Mouse (Mus musculus) forebrain, embryonic 16.5 days (tissue): ENCODE data around the gene Tas2r126. TPM values are rescaled to one million over a fixed set of nuclear protein-coding genes. Genes with fewer than 3 reads are reported as not detected.

ENCODE experiments used
- ATAC-seq: fragments of 200-750 bp; cut with Nextera tagmentation; 2 replicates; pipeline ENCODE4 v1.8.0; 2017; ENCODE audit warnings: mild to moderate bottlenecking, moderate library complexity
- H3K27ac ChIP-seq: fragments of 300-500 bp; sonication (generic); 2 replicates; pipeline ENCODE4 v1.5.1; 2014; ENCODE audit warnings: low read length, control low read depth
- H3K27me3 ChIP-seq: fragments of 300-500 bp; sonication (generic); replicated peaks from 2 replicates; pipeline ENCODE4 v1.6.1; 2014; ENCODE audit warnings: low read length; ENCODE audit not compliant: control insufficient read depth, insufficient read depth
- H3K36me3 ChIP-seq: fragments of 300-500 bp; sonication (generic); 2 replicates; pipeline ENCODE4 v1.6.1; 2014; ENCODE audit not compliant: control insufficient read depth, insufficient read depth
- H3K4me1 ChIP-seq: fragments of 300-500 bp; sonication (generic); replicated peaks from 2 replicates; pipeline ENCODE4 v1.6.1; 2014; ENCODE audit warnings: low read length; ENCODE audit not compliant: control insufficient read depth, insufficient read depth
- H3K4me2 ChIP-seq: fragments of 300-500 bp; sonication (generic); 2 replicates; pipeline ENCODE4 v1.6.1; 2014; ENCODE audit warnings: mild to moderate bottlenecking, low read length, control low read depth
- H3K4me3 ChIP-seq: fragments of 300-500 bp; sonication (generic); replicated peaks from 2 replicates; pipeline ENCODE4 v1.5.1; 2014; ENCODE audit warnings: mild to moderate bottlenecking, low read length, control low read depth
- H3K9ac ChIP-seq: fragments of 300-500 bp; sonication (generic); replicated peaks from 2 replicates; pipeline ENCODE4 v1.6.1; 2014; ENCODE audit warnings: low read depth, low read length, control low read depth
- H3K9me3 ChIP-seq: fragments of 300-500 bp; sonication (generic); 2 replicates; pipeline ENCODE4 v1.6.1; 2016; ENCODE audit warnings: low read length; ENCODE audit not compliant: control insufficient read depth
- WGBS: fragments of 180-500 bp; shearing (Covaris S2); extraction: QIAGEN DNeasy Blood & Tissue Kit; methylation state at CpG from one replicate; pipeline ENCODE4 v1.1.7; 2014; 5-methylcytosine and 5-hydroxymethylcytosine counted together
- polyA plus RNA-seq: library from polyadenylated mRNA; unstranded; fragments of >200 nt; fragmentation: Nextera tagmentation; extraction: Ambion mirVana; gene quantifications from 2 replicates; pipeline ENCODE4 v1.2.1, GENCODE M21; 2015

Gene Tas2r126
- not detected in 2 replicates for polyA plus RNA-seq

DNA sequence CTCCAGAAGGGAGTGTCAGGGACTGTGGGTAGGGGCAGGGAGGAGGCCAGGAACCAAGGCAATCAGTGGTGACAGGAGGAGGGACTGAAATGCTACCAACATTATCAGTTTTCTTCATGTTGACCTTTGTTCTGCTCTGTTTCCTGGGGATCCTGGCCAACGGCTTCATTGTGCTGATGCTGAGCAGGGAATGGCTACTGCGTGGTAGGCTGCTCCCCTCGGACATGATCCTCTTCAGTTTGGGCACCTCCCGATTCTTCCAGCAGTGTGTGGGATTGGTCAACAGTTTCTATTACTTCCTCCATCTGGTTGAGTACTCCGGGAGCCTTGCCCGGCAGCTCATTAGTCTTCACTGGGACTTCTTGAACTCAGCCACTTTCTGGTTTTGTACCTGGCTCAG lies at the start of gene Tas2r126:
TSS of gene Tas2r126 (plus strand) at position 90 of the 400 bp plus-strand sequence.
- Histone ChIP-seq H3K36me3 (no peaks in the 10 kb centered on the region), H3K27ac (no peak within 1 kb of the TSS), H3K4me1 (no peaks in the 10 kb centered on the region), H3K27me3 (no peaks in the 10 kb centered on the region), H3K4me2 (no peak within 1 kb of the TSS), H3K9me3 (no peaks in the 10 kb centered on the region), H3K4me3 (no peak within 1 kb of the TSS), H3K9ac (no peak within 1 kb of the TSS)
- ATAC-seq: no peak
- 85% methylated on average over 6 of the region's 6 CpGs for WGBS

GRCm38 (mm10) chr6:42385635-42386034 lies 48.7 kb upstream of the Tas2r126 start:
- no peak for ATAC-seq
- Histone ChIP-seq H3K4me3 (no peak overlapping the region), H3K4me2 (no peak overlapping the region), H3K4me1 (no peaks in the 10 kb centered on the region), H3K36me3 (no peaks in the 10 kb centered on the region), H3K27ac (no peak overlapping the region), H3K9ac (no peak overlapping the region), H3K27me3 (no peaks in the 10 kb centered on the region), H3K9me3 (no peaks in the 10 kb centered on the region)
- whole genome bisulfite sequencing: 93% methylated on average over 4 of the region's 4 CpGs

GRCm38 (mm10) chr6:42391796-42392330 lies 42.5 kb upstream of the Tas2r126 start:
- Histone ChIP-seq H3K36me3 (no peaks in the 10 kb centered on the region), H3K4me3 (no peak overlapping the region), H3K4me1 (no peaks in the 10 kb centered on the region), H3K4me2 (no peak overlapping the region), H3K27me3 (no peaks in the 10 kb centered on the region), H3K27ac (no peak overlapping the region), H3K9me3 (no peaks in the 10 kb centered on the region), H3K9ac (no peak overlapping the region)
- 70% methylated on average over 2 of the region's 2 CpGs for WGBS
- no peak for ATAC-seq

DNA sequence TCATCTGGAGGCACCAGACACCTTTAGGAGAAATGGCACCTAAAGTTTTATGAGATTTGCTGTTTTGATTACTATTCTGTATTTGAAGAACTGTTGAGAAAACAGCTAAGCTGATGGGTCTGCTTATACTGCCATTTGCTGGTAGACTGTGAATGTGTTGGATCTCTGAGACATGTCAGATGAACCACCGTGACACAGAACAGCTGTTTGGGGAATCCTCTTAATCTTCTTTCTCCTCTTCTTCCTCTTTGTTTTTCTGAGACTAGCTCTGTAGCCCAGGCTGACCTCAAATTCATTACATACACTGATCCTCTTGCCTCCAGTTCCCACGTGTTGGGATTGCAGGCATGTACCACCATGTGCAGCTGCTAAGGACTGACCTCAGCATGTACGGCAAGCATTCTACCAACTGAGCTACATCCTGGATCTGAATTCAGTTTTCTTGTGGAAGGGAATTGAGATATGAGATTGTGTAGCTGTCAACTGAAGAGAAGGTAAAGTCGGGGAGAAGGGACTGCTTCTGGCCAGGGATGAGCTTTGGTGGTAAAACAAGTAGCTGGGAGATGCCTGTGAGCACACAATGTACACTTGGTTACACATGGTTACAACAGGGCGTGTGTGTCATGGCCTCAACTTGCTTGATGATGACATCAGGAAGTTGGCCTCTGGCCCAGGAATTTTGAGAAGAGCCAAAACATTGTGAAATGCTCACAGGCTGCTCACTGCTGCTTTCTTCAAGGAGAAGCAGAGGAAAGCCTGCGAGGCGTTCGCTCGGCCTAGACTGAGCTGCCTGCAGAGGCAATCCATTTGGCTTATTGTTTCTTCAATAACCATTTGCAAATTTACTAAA lies 38.1 kb upstream of the Tas2r126 start:
- Histone ChIP-seq H3K9me3 (no peaks in the 10 kb centered on the region), H3K4me2 (no peak overlapping the region), H3K9ac (no peak overlapping the region), H3K27me3 (no peaks in the 10 kb centered on the region), H3K4me3 (no peak overlapping the region), H3K36me3 (no peaks in the 10 kb centered on the region), H3K27ac (no peak overlapping the region), H3K4me1 (no peaks in the 10 kb centered on the region)
- whole genome bisulfite sequencing: 62% methylated on average over 9 of the region's 9 CpGs
- ATAC-seq: no peak

DNA sequence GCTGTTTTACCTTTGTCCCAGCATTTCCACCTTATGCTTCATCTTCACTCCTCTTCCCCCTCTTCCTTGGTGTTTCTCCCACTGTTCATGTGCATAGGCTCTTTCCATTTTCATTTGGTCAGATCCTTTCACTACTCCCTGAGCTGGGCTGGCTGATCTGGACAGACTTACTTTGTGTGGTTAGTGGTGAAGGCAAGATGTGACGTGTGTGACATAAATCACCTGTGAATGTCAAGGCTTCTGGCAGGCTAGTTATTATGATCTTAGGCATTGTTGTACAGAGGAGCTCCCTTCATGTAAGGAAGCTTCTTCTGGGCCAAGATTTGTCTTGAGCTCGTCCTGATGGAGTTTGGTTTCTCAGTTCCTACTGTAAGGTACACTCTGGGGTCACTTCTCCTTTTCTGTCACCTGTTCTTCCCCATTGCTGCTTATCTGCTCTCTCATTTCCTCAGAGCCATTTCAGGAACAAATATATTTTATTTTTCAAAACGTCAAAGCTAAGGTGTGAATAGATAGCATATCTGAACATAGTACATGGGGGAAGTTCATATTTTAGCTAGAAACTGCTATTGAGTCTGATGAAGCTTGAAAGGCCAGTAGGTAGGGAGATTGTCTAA lies 37.2 kb upstream of the Tas2r126 start:
- no peak for ATAC-seq
- H3K27me3 ChIP-seq: no peaks in the 10 kb centered on the region
- H3K4me1 ChIP-seq: no peaks in the 10 kb centered on the region
- no peak overlapping the region for H3K9ac ChIP-seq
- H3K36me3 ChIP-seq: no peaks in the 10 kb centered on the region
- no peak overlapping the region for H3K4me3 ChIP-seq
- no peaks in the 10 kb centered on the region for H3K9me3 ChIP-seq
- H3K27ac ChIP-seq: no peak overlapping the region
- H3K4me2 ChIP-seq: no peak overlapping the region
- 75% methylated on average over 3 of the region's 3 CpGs for WGBS

DNA sequence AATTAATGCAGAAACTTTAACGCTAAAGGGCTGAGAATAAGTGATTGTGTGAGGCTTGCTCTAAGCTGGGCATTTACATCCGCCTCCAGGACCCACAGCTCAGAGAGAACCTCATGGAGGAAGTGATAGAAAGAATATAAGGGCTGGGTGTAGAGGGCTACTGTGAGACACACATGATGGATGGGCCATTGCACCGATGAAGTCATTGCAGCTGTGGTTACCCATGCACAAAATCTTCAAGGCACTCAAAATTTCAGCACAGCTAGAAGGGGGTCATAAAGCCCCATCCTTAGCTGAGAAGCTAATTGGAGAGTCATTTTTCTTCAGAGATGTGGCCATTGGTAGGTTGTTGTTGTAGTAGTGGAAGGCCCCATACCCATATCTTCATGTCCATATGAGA lies 36.0 kb upstream of the Tas2r126 start:
- Histone ChIP-seq H3K4me2 (no peak overlapping the region), H3K4me1 (no peaks in the 10 kb centered on the region), H3K27me3 (no peaks in the 10 kb centered on the region), H3K9ac (no peak overlapping the region), H3K9me3 (no peaks in the 10 kb centered on the region), H3K27ac (no peak overlapping the region), H3K4me3 (no peak overlapping the region), H3K36me3 (no peaks in the 10 kb centered on the region)
- no peak for ATAC-seq
- WGBS: 92% methylated on average over 3 of the region's 3 CpGs

DNA sequence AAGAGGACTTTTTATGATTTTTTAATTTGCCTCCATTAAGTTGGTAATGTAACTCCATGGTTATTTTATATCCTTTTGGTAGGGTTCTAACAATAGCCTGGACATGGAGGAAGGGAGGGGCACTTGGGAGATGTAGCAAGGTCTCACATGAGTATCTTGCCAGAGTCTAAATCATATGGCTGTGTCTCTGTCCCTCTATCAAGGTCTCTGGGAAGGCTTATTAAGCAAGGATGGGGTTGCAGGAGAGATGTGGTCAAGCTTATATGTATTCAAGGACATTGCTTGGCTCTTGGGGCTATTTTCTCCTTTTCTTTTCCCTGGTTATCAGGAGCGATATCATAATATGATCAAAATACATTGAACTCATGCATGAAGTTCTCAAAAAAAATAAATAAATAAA lies 35.3 kb upstream of the Tas2r126 start:
- Histone ChIP-seq H3K4me1 (no peaks in the 10 kb centered on the region), H3K27ac (no peak overlapping the region), H3K4me3 (no peak overlapping the region), H3K9me3 (no peaks in the 10 kb centered on the region), H3K4me2 (no peak overlapping the region), H3K36me3 (no peaks in the 10 kb centered on the region), H3K9ac (no peak overlapping the region), H3K27me3 (no peaks in the 10 kb centered on the region)
- ATAC-seq: no peak
- 96% methylated on average over 1 of the region's 1 CpGs for WGBS

DNA sequence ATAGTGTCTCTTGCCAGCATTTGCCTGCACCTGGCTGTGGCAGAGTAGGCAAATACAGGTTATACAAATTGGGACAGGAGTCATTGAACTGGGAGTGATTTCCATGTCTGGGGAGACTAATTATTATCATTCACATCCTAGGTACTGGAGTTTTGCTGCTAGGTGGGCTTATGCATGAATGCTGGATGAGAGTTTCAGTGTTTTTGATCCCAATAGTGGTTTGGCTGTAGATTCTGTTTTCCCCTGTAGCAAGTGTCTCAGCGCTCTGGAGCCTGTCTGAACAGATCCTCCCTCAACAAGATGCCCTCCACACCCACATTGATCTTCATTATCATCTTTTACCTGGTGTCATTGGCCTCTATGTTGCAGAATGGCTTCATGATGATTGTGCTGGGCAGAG lies 34.4 kb upstream of the Tas2r126 start, which contains the start of gene Tas2r143:
TSS of gene Tas2r143 (plus strand) at position 301 of the 400 bp plus-strand sequence.
- Histone ChIP-seq H3K4me2 (no peak within 1 kb of the TSS), H3K4me1 (no peaks in the 10 kb centered on the region), H3K4me3 (no peak within 1 kb of the TSS), H3K27ac (no peak within 1 kb of the TSS), H3K36me3 (no peaks in the 10 kb centered on the region), H3K9me3 (no peaks in the 10 kb centered on the region), H3K9ac (no peak within 1 kb of the TSS), H3K27me3 (no peaks in the 10 kb centered on the region)
- no peak for ATAC-seq
- WGBS: 86% methylated on average over 1 of the region's 1 CpGs

DNA sequence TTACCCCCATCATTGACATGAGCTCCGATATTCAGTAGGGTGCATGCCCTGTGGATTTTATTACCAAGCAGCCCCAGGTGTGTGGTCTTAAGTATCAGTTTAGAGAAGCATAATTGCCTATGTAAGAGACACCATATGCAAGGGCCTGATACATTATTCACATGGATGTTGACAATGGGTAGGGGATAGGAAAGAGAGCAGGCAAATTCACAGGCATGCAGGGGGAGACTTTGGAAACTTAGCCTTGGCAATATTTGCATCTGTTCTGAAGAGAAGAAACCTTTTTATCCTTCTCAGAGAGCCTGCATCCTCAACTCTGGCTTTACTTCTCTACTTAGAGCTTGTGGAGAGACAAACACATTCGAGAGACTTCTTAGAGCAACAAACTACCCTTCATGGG lies 29.2 kb upstream of the Tas2r126 start, which contains the start of gene Tas2r135:
TSS of gene Tas2r135 (plus strand) at position 301 of the 400 bp plus-strand sequence.
- Histone ChIP-seq H3K9ac (no peak within 1 kb of the TSS), H3K4me2 (no peak within 1 kb of the TSS), H3K27ac (no peak within 1 kb of the TSS), H3K4me3 (no peak within 1 kb of the TSS), H3K27me3 (no peaks in the 10 kb centered on the region), H3K36me3 (no peaks in the 10 kb centered on the region), H3K9me3 (no peaks in the 10 kb centered on the region), H3K4me1 (no peaks in the 10 kb centered on the region)
- no peak for ATAC-seq
- WGBS: 85% methylated on average over 2 of the region's 2 CpGs
